Mouse (Mus musculus) heart, embryonic 14.5 days (tissue): ENCODE data around the gene Slc1a4. TPM values are rescaled to one million over a fixed set of nuclear protein-coding genes. Genes with fewer than 3 reads are reported as not detected.

Source experiments
- polyA plus RNA-seq: library from polyadenylated mRNA; unstranded; fragments of >200 nt; fragmentation: Nextera tagmentation; extraction: Ambion mirVana; gene quantifications from 2 replicates; pipeline ENCODE4 v1.2.1, GENCODE M21; 2014

Gene Slc1a4
- polyA plus RNA-seq, 1 experiment from 2014 or later: 7.5 TPM

Other genes with a start within 250 kb of the Slc1a4 start
- 48.9 and 51.5 TPM in 2 replicates for gene Actr2, start 219.8 kb downstream of the Slc1a4 start, polyA plus RNA-seq
- 193 and 198 TPM in 2 replicates for gene Rab1a, start 131.3 kb downstream of the Slc1a4 start, polyA plus RNA-seq
- 31.0 and 33.9 TPM in 2 replicates for gene Cep68, start 83.3 kb downstream of the Slc1a4 start, polyA plus RNA-seq
- 33.5 and 36.9 TPM in 2 replicates for gene Sertad2, start 210.5 kb upstream of the Slc1a4 start, polyA plus RNA-seq